Mouse (Mus musculus): ENCODE results near the gene Meiob.

DNA sequence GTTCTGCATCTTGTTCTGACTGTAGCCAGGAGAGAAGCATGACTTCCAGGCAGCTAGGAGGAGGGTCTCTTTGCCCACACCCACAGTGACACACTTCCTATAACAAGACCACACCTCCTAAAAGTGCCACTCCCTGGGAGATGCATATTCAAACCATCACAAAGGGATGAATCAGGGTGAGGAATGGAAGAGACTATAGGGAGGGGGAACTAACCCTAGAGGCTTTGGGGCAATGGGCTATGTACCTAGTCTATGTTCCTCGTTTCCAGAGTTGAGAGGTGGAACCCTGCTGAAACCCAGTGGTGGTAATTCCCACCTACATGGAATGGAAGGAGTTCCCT is 70.3 kb downstream of the Meiob start:
- TF ChIP-seq CTCF (IDR thresholded peaks at IDR 0.05; ENCODE audit: low read depth, low read length) (no peak), EP300 (IDR thresholded peaks at IDR 0.05; ENCODE audit: insufficient read depth, low read depth, low read length) (no peak)

All from ES-Bruce4 (cell line).